Mouse (Mus musculus): ENCODE results near the gene Tbc1d22a.

DNA sequence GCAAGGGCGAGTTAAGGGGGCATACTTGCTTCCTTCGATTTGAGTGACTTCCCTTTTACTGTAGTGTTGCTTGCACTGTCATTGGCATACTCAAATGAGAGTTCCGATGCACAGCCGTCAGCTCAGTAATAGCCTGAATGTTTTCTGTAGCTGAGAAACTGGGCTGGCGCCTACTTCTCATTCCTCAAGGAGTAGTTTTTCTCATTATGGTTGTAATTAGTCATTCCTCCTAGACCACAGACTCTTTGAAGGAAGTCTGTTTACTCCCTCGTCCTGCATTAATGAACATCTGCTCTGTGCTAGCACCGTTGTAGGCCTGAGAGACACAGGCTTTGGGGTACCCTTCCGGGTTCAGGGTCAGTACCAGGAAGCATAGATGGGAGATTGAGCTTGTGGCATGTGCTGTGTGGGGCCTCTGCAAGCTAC is 130.7 kb downstream of the Tbc1d22a start:
- no peak for TF ChIP-seq CTCF (IDR thresholded peaks at IDR 0.05; ENCODE audit: low read depth, low read length)
- no peak for TF ChIP-seq POLR2A (IDR thresholded peaks at IDR 0.05; ENCODE audit: borderline replicate concordance, low read depth, low read length)

Measured in bone marrow macrophage, adult 2 months (primary cell).